Mouse (Mus musculus) embryonic fibroblast, embryonic 13.5 days (primary cell): ENCODE results near the gene Cerkl.

Source experiments
- CTCF ChIP-seq: IDR thresholded peaks from 2 replicates; pipeline ENCODE4 v1.5.1; 2011; ENCODE audit warnings: mild to moderate bottlenecking, control low read depth, low read length, moderate library complexity, borderline replicate concordance; ENCODE audit not compliant: insufficient read depth
- POLR2A ChIP-seq: IDR thresholded peaks from 2 replicates; pipeline ENCODE4 v1.6.1; 2011; ENCODE audit warnings: low read depth, mild to moderate bottlenecking, control low read depth, low read length, moderate library complexity

DNA sequence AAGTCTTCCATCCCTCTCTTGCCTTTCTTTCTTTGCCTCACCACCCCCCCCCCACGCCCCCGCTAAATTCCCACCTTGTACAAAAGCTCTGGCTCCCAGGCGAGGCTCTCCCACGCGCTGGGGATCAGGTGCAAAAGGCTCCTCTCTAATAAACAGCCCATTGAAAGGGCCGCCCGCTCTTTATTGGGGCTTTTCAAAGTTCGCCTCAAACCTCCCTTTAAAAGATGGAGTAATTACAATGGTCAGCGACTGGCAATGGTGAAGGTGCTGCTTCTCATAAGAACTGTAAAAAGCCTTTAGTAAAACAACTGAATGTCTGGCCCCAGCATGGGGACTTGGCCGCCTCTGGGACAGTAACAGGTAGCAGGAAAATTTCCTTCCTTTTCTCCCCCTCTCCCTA lies 939 bp downstream of the Cerkl start:
- TF ChIP-seq POLR2A (no peak), CTCF (no peak)
